Mouse (Mus musculus) hindbrain, postnatal 0 days (tissue): ENCODE measurements around the gene Llgl2. TPM values are rescaled to one million over a fixed set of nuclear protein-coding genes. Genes with fewer than 3 reads are reported as not detected.

Experiments
- ATAC-seq: fragments of 200-750 bp; cut with Nextera tagmentation; 2 replicates; pipeline ENCODE4 v1.8.0; 2017; ENCODE audit warnings: mild to moderate bottlenecking, moderate TSS enrichment, moderate library complexity
- DNase-seq: peaks from one replicate; pipeline ENCODE4 v3.0.0-alpha.2; 2015; ENCODE audit warnings: low spot score
- H3K27ac ChIP-seq: fragments of 300-500 bp; sonication (generic); 2 replicates; pipeline ENCODE4 v1.5.1; 2014; ENCODE audit warnings: mild to moderate bottlenecking
- H3K27me3 ChIP-seq: fragments of 300-500 bp; sonication (generic); 2 replicates; pipeline ENCODE4 v1.6.1; 2014; ENCODE audit warnings: low read length, mixed read lengths; ENCODE audit not compliant: insufficient read depth
- H3K36me3 ChIP-seq: fragments of 300-500 bp; sonication (generic); 2 replicates; pipeline ENCODE4 v1.6.1; 2014; ENCODE audit warnings: low read length, mixed read lengths; ENCODE audit not compliant: insufficient read depth
- H3K4me1 ChIP-seq: fragments of 300-500 bp; sonication (generic); 2 replicates; pipeline ENCODE4 v1.6.1; 2014; ENCODE audit warnings: antibody characterized with exemption, low read length, mixed read lengths; ENCODE audit not compliant: insufficient read depth
- H3K4me2 ChIP-seq: fragments of 300-500 bp; sonication (generic); 2 replicates; pipeline ENCODE4 v1.6.1; 2014; ENCODE audit warnings: low read depth, mild to moderate bottlenecking, low read length, moderate library complexity, mixed read lengths
- H3K4me3 ChIP-seq: fragments of 300-500 bp; sonication (generic); 2 replicates; pipeline ENCODE4 v1.5.1; 2014; ENCODE audit warnings: low read length
- H3K9ac ChIP-seq: fragments of 300-500 bp; sonication (generic); replicated peaks from 2 replicates; pipeline ENCODE4 v1.6.1; 2014; ENCODE audit warnings: mild to moderate bottlenecking, low read length, moderate library complexity, mixed read lengths
- H3K9me3 ChIP-seq: fragments of 300-500 bp; sonication (generic); 2 replicates; pipeline ENCODE4 v1.6.1; 2016; ENCODE audit warnings: low read length, mixed read lengths
- CTCF ChIP-seq: IDR thresholded peaks from 2 replicates; pipeline ENCODE4 v1.5.1; 2016; ENCODE audit warnings: antibody characterized with exemption, control low read depth, low read depth
- WGBS: fragments of 180-500 bp; shearing (Covaris S2); extraction: QIAGEN DNeasy Blood & Tissue Kit; methylation state at CpG from one replicate; pipeline ENCODE4 v1.1.7; 2014; 5-methylcytosine and 5-hydroxymethylcytosine counted together
- polyA plus RNA-seq: library from polyadenylated mRNA; unstranded; fragments of >200 nt; fragmentation: Nextera tagmentation; extraction: Ambion mirVana; gene quantifications from 2 replicates; pipeline ENCODE4 v1.2.1, GENCODE M21; 2015
- total RNA-seq: library from RNA; depleted of rRNA; stranded (reverse); fragments of >200 nt; gene quantifications from 2 replicates; pipeline ENCODE4 v1.2.3, GENCODE M21; 2014

Llgl2 gene
- total and polyA plus RNA-seq, 2 experiments from 2014 or later = 1.5 to 2.1 TPM

- peaks cover 29% of the 10 kb centered on the region for H3K4me1 ChIP-seq
- no peak for TF ChIP-seq CTCF
- H3K9me3 ChIP-seq = no peaks in the 10 kb centered on the region
- H3K4me2 ChIP-seq = no peak overlapping the region
- DNase-seq = peak; percentile 78
- ATAC-seq = peak; percentile 86
- H3K27ac ChIP-seq = peak overlapping the region; percentile 82
- H3K36me3 ChIP-seq = no peaks in the 10 kb centered on the region
- H3K9ac ChIP-seq = no peak overlapping the region
- no peak overlapping the region for H3K4me3 ChIP-seq
- WGBS = 9% methylated on average over 9 of the region's 9 CpGs
- no peaks in the 10 kb centered on the region for H3K27me3 ChIP-seq
These were observed 44.7 kb upstream of the Llgl2 start for GRCm38 (mm10) chr11:115779038-115779571.

GRCm38 (mm10) chr11:115780141-115781070 is 43.4 kb upstream of the Llgl2 start:
- peak; percentile 81 for DNase-seq
- Histone ChIP-seq H3K4me3 (peak overlapping the region; percentile 18), H3K9me3 (no peaks in the 10 kb centered on the region), H3K36me3 (no peaks in the 10 kb centered on the region), H3K9ac (peak overlapping the region; percentile 36; the same call in 1 of the 2 replicates), H3K27me3 (no peaks in the 10 kb centered on the region), H3K4me2 (peak overlapping the region; percentile 48), H3K27ac (peak overlapping the region; percentile 82), H3K4me1 (peaks cover 29% of the 10 kb centered on the region)
- TF ChIP-seq CTCF = no peak
- peak; percentile 75 for ATAC-seq
- 6% methylated on average over 20 of the region's 20 CpGs for WGBS

- H3K9ac ChIP-seq = peak overlapping the region; percentile 21; the same call in 1 of the 2 replicates
- 50% methylated on average over 6 of the region's 6 CpGs for WGBS
- peaks cover 4% of the 10 kb centered on the region; the same call in 1 of the 2 replicates for H3K4me1 ChIP-seq
- H3K4me2 ChIP-seq = no peak overlapping the region
- no peak overlapping the region for H3K27ac ChIP-seq
- H3K27me3 ChIP-seq = no peaks in the 10 kb centered on the region
- TF ChIP-seq CTCF = 0 out of 2 replicates have a peak, but pooled peaks have one; percentile 8
- DNase-seq (peak; percentile 42), ATAC-seq (no peak)
- no peak overlapping the region for H3K4me3 ChIP-seq
- H3K9me3 ChIP-seq = no peaks in the 10 kb centered on the region
- peaks cover 12% of the 10 kb centered on the region; the same call in 1 of the 2 replicates for H3K36me3 ChIP-seq
These were observed 37.4 kb upstream of the Llgl2 start for GRCm38 (mm10) chr11:115786473-115786872.

GRCm38 (mm10) chr11:115789787-115790186 is 34.1 kb upstream of the Llgl2 start:
- H3K9me3 ChIP-seq = no peaks in the 10 kb centered on the region
- H3K27me3 ChIP-seq = no peaks in the 10 kb centered on the region
- ATAC-seq = no peak
- H3K27ac ChIP-seq = no peak overlapping the region
- 0 out of 2 replicates have a peak overlapping the region, but pooled peaks have one; percentile 5 for H3K9ac ChIP-seq
- H3K36me3 ChIP-seq = peaks cover 41% of the 10 kb centered on the region
- H3K4me2 ChIP-seq = no peak overlapping the region
- TF ChIP-seq CTCF = no peak
- peak; percentile 39 for DNase-seq
- H3K4me3 ChIP-seq = no peak overlapping the region
- peaks cover 4% of the 10 kb centered on the region; the same call in 1 of the 2 replicates for H3K4me1 ChIP-seq
- WGBS = 55% methylated on average over 7 of the region's 7 CpGs

GRCm38 (mm10) chr11:115791919-115792318 is 31.9 kb upstream of the Llgl2 start:
- no peak overlapping the region for H3K4me3 ChIP-seq
- ATAC-seq (no peak), DNase-seq (no peak)
- WGBS = 93% methylated on average over 16 of the region's 16 CpGs
- H3K4me2 ChIP-seq = no peak overlapping the region
- H3K9ac ChIP-seq = no peak overlapping the region
- H3K4me1 ChIP-seq = peaks cover 2% of the 10 kb centered on the region; the same call in 1 of the 2 replicates
- no peak overlapping the region for H3K27ac ChIP-seq
- no peak for TF ChIP-seq CTCF
- no peaks in the 10 kb centered on the region for H3K27me3 ChIP-seq
- peaks cover 61% of the 10 kb centered on the region for H3K36me3 ChIP-seq
- H3K9me3 ChIP-seq = no peaks in the 10 kb centered on the region

- no peak for TF ChIP-seq CTCF
- Histone ChIP-seq H3K4me3 (no peak overlapping the region), H3K4me2 (no peak overlapping the region), H3K36me3 (peaks cover 65% of the 10 kb centered on the region), H3K27me3 (no peaks in the 10 kb centered on the region), H3K9me3 (no peaks in the 10 kb centered on the region), H3K4me1 (no peaks in the 10 kb centered on the region), H3K27ac (no peak overlapping the region), H3K9ac (no peak overlapping the region)
- no peak for DNase-seq
- no peak for ATAC-seq
- 70% methylated on average over 14 of the region's 14 CpGs for WGBS
These were observed 31.5 kb upstream of the Llgl2 start for GRCm38 (mm10) chr11:115792353-115792752.

- 79% methylated on average over 15 of the region's 15 CpGs for WGBS
- Histone ChIP-seq H3K27ac (no peak overlapping the region), H3K4me3 (no peak overlapping the region), H3K9me3 (no peaks in the 10 kb centered on the region), H3K36me3 (peaks cover 76% of the 10 kb centered on the region), H3K9ac (no peak overlapping the region), H3K27me3 (no peaks in the 10 kb centered on the region), H3K4me1 (no peaks in the 10 kb centered on the region), H3K4me2 (no peak overlapping the region)
- no peak for TF ChIP-seq CTCF
- DNase-seq = no peak
- ATAC-seq = no peak
These were observed 27.0 kb upstream of the Llgl2 start for GRCm38 (mm10) chr11:115796898-115797297.
